Mouse (Mus musculus) cerebellum, adult (tissue): ENCODE measurements around the gene Gpat2.
A peak's percentile ranks its signal among the peaks of the same experiment; 100 is the strongest.

Source experiments
- ATAC-seq: cut with Nextera tagmentation; 2 replicates; pipeline ENCODE4 v1.9.2; 2017; ENCODE audit warnings: mild to moderate bottlenecking, moderate library complexity, mixed read lengths; ENCODE audit not compliant: insufficient number of reproducible peaks, low FRiP score, low TSS enrichment

Gpat2 gene

GRCm38 (mm10) chr2:127435554-127435953, 10.6 kb downstream of the Gpat2 start:
- no peak for ATAC-seq

DNA sequence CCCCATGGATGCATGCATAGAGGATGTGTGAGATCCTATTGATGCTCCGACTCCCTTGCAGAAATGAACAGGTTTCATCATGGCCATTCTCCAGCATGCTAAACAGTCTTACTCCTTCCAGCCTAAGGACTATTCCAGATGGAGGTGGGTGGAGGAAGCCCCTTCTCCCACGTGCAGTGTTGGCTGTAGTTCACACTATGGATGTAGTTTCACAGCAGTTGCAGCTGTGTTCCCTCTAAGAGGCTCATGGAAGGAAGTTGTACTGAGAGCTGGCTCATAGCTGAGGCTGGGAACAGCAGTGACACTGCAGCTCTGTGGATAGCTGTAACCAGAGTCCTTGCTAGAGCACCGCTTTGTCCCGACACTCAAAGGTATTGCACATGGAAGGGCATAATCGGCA, 12.7 kb downstream of the Gpat2 start:
- ATAC-seq, result no peak

- peak; percentile 86 for ATAC-seq
Measured at GRCm38 (mm10) chr2:127444055-127444789, 19.2 kb downstream of the Gpat2 start, which contains the start of gene Fahd2a. Gene Fahd2a (minus strand): TSS chr2:127444565.

GRCm38 (mm10) chr2:127446847-127447246, 21.8 kb downstream of the Gpat2 start:
- no peak for ATAC-seq

DNA sequence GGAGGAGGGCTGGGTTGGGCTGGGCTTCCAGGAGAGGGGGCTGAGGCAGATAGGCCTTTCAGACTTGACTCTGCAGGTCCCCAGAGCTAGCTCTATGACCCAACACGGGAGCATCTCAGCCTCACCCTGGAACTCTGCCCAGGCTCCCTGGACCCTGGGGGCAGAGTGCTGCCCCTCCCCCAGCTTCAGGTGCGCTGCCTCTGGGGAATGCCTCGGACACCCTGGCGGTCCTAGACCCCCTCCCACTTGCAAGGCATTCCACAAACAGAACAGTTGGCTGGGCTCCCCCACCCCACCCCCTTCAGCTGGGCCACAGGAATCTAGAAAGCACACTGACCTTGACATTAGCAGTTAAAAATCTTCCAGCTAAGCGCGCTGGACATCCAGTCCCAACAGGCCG, 24.7 kb downstream of the Gpat2 start:
- no peak for ATAC-seq

- ATAC-seq, result no peak
Measured at GRCm38 (mm10) chr2:127451748-127452147, 26.7 kb downstream of the Gpat2 start.

GRCm38 (mm10) chr2:127453141-127453540, 28.1 kb downstream of the Gpat2 start:
- ATAC-seq, result no peak

DNA sequence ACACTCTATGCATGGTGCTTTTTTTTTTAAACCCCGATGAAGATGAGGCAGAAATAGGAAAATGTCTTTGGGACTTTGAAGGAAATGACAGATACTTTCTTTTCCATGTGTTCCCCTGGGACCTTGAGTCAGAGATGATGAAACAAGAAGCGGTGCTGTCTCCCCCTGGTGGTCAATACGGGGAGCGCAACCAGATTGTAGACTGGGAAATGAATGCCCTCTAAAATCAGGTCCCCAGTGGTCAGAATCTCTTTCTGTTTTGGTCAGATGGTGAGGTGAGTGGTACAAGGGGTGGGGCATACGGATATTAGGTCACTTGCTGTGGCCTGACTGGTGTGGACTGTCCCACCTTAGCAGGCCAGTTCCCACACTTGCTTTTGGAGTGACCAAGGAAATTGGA, 28.8 kb downstream of the Gpat2 start:
- ATAC-seq, result peak; percentile 42; the same call in 1 of the 2 replicates

GRCm38 (mm10) chr2:127459341-127459740, 34.3 kb downstream of the Gpat2 start:
- 0 out of 2 replicates have a peak, but pooled peaks have one; percentile 27 for ATAC-seq

DNA sequence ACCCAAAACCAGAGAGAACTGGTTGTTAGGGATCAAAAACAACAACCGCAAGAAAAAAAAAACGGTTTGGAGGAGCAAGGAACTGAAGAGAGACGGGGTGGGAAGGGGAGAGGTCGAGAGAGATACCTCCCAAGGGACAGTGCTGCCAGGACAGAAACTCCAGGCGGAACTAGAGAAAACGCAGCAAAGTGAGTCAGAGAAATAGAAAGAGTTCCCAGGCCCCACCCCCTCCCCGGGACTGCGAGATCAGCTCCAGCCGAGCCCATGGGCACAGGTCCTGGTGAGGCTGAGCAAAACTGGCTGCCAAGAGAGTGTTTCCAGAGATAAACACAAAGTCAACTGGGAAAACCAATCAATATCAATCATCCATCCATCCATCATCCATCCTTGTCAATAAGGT, 36.4 kb downstream of the Gpat2 start:
- ATAC-seq, result no peak

DNA sequence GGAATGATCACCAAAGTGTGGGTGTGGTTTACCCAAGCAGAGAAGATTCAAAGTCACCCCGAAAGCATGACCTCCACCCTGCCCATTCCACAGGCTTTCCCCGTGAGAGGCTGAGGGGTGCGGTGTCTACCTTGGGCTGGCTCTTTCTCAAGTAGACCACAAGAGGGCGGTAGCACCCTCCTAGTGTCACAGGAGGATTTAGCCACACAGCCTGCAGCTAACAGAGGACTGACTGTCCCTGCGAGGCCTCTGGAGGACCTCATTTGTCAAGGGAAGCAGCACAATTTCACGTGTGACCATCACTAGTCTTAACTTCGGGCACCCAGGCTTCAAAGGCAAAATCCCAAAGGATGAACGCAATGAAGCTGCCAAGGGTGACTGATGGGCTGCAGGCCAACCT, 37.3 kb downstream of the Gpat2 start:
- ATAC-seq, result peak; percentile 79

GRCm38 (mm10) chr2:127470183-127470582, 45.2 kb downstream of the Gpat2 start:
- ATAC-seq, result no peak

DNA sequence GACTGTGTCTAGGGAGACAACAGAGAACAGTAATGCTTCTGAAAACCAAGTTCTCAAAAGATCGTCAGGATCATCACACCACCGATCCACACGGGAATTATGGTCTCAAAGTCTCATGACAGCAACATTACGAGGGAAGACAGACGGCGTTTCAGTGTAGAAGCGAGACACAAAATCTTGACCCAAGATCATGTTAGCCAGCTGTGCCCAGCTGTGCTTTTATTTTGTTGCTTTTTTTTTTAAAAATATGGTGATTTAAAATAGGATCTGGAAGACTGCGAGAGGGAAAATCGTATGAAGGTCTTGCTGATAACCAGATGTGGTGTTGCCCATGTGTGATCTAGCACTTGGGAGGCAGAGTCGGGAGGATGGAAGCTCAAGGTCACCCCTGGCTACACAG, 45.7 kb downstream of the Gpat2 start:
- no peak for ATAC-seq

DNA sequence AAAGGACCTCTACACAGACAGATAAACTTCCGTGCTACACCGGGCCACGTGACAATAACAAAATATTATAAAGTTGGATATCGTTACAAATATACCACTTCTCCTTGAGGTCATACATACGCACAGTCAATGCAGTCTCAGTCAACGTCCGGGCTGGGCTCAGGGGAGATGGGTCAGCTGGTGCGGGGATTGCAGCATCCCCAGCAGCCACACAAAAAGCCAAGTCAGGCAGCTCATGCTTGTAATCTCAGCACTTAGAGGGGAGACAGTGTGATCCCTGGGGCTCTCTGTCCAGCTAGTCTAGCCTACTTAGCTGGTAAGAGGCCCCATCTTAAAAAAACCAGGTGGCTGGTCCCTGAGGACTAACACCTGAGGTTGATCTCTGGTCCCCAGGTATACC, 46.3 kb downstream of the Gpat2 start:
- ATAC-seq, result no peak

GRCm38 (mm10) chr2:127472279-127472678, 47.3 kb downstream of the Gpat2 start:
- ATAC-seq, result no peak

- no peak for ATAC-seq
Measured at GRCm38 (mm10) chr2:127479210-127479609, 54.2 kb downstream of the Gpat2 start.

DNA sequence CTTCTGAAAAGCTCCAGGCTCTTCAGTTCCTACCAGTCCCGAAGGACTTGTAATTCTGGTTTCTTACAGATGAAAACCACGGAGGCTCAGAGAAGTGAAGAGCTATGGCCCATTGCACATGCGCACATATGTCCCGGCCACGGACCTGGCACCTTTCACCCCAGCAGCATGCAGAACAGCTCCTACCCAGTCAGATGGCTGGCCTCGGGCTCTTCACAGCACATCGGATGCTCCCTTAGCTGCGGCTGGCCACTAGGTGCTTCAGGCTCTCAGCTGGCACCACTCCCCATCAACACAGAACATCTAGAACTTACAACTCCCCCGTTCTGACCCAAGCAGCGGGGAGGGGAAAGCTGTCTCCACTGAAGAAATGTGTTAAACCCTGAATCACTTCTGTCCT, 54.8 kb downstream of the Gpat2 start:
- no peak for ATAC-seq

DNA sequence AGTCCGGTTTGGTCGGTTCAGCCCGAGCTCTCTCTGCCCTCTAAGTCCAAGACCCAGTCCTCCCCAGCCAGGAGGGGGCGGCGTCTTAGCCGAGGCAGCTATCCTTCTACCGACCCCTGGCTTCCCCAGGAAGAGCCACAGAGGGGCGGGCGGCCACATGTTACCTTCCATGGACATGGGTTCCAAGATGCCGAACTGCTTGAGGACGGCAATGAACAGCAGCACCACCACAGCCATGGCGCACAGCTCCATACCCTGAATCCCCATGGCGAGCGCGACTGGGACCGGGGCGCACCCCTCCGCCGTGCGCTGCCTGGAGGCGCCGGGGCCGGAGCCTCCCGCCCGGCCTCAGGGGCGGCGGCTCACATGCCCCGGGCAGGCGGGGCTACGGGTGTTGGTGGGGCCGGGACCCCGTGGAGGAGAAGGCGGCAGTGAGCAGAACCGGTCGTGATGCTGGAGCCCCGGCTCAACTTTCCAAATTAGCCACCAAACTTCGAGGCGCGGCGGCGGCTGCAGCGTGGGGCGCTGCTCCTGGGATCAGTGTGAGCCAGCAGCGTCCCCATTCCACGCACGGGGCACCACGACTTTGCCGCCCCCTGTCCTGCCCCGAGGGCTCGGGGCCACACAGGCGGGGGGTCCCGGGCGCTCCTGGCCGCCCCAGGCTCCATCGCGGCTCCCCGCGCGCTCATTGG, 57.0 kb downstream of the Gpat2 start:
- no peak for ATAC-seq

DNA sequence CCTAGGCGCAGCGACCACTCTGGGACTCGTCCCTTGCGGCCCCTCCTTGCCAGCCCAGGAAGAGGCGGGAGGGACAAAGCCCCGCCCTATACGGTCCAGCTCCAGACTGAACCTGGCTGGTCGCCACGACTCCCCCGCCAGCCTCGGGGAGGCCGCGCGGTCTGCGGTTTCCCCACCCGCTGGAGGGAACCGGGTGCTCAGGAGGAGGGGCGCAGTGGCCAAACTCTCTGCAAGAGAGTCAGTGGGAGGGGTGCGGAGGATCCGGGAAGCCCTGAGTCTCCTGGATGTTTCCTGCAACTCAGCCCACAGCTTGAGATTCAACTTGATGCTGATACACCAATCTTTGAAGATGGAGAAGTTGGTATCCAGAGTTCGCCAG, 57.5 kb downstream of the Gpat2 start:
- no peak; the same call in 1 of the 2 replicates for ATAC-seq

DNA sequence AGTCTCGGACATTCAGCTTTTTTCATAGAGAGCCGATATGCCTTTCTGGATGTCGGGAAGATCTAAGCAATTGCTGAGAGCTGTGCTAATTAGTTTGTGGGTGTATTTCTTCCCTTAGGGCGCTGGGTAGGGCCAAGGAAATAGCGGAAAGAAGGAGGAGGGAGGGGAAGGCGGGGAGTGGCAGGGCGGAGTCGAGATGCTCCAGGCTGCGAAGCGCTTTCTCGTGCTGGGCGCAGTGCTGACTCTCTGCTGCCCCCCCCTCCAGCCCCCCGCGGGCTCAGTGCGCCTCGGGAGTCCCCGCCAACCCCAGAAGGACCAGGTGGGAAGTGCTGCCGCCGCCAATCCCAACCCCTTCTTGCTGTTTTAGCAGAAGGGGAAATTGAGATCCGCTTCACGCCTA, 58.0 kb downstream of the Gpat2 start:
- no peak; the same call in 1 of the 2 replicates for ATAC-seq

- ATAC-seq, result no peak
Measured at GRCm38 (mm10) chr2:127484476-127485170, 59.6 kb downstream of the Gpat2 start.
